Mouse (Mus musculus): Measurements from ENCODE around the gene Rfxap. TPM values are rescaled to one million over a fixed set of nuclear protein-coding genes. Genes with fewer than 3 reads are reported as not detected.

Gene Rfxap
- total and polyA plus RNA-seq, 3 experiments = 43.0 to 76.0 TPM; not detected in 1

GRCm38 (mm10) chr3:54791822-54792677 is 15.5 kb downstream of the Rfxap start:
- no peaks in the 10 kb centered on the region for H3K27me3 ChIP-seq (ENCODE audit: control insufficient read depth in 1 of 2, insufficient read depth in 2 of 2, low read length in 2 of 2)
- TF ChIP-seq MXI1 (IDR thresholded peaks at IDR 0.05; ENCODE audit: low read depth, low read length) (no peak), NRF1 (IDR thresholded peaks at IDR 0.05; ENCODE audit: insufficient read depth, low read depth, low read length, poor library complexity, severe bottlenecking) (no peak)

GRCm38 (mm10) chr3:54790601-54791000 is 17.0 kb downstream of the Rfxap start:
- TF ChIP-seq E2F4 (IDR thresholded peaks at IDR 0.05; ENCODE audit: borderline replicate concordance, low read depth, low read length) (no peak), MAZ (IDR thresholded peaks at IDR 0.05; ENCODE audit: low read depth, low read length) (no peak), BHLHE40 (IDR thresholded peaks at IDR 0.05; ENCODE audit: borderline replicate concordance, low read depth, low read length) (no peak), RCOR1 (IDR thresholded peaks at IDR 0.05; ENCODE audit: low read depth, low read length) (no peak), POLR2AphosphoS2 (IDR thresholded peaks at IDR 0.05; ENCODE audit: low read length) (no peak), SIN3A (IDR thresholded peaks at IDR 0.05; ENCODE audit: low read length) (no peak), JUND (IDR thresholded peaks at IDR 0.05; ENCODE audit: low read depth, low read length) (no peak), ELF1 (IDR thresholded peaks at IDR 0.05; ENCODE audit: low read depth, low read length) (no peak), UBTF (IDR thresholded peaks at IDR 0.05; ENCODE audit: borderline replicate concordance, insufficient read depth, low read depth, low read length) (no peak), POLR2AphosphoS5 (IDR thresholded peaks at IDR 0.05; ENCODE audit: borderline replicate concordance, low read depth, low read length) (no peak), TCF12 (IDR thresholded peaks at IDR 0.05; ENCODE audit: low read depth, low read length) (no peak), MAFK (IDR thresholded peaks at IDR 0.05; ENCODE audit: borderline replicate concordance, low read depth, low read length) (no peak), ZNF384 (IDR thresholded peaks at IDR 0.05; ENCODE audit: low read depth, low read length) (no peak)
- Histone ChIP-seq H3K79me2 (ENCODE audit: control insufficient read depth, insufficient read depth, low read length, poor library complexity) (no peaks in the 10 kb centered on the region), H3K9me3 (replicated peaks; ENCODE audit: insufficient read depth, low read length) (no peaks in the 10 kb centered on the region), H3K4me1 (ENCODE audit: control insufficient read depth in 1 of 2, insufficient read depth in 2 of 2, low read length in 2 of 2) (no peaks in the 10 kb centered on the region), H3K9ac (ENCODE audit: control insufficient read depth, low read depth, low read length, poor library complexity, severe bottlenecking) (no peak overlapping the region), H3K4me3 (ENCODE audit: control insufficient read depth in 1 of 2, insufficient read depth in 1 of 2, low read depth in 2 of 2, low read length in 2 of 2) (no peak overlapping the region), H3K27me3 (ENCODE audit: control insufficient read depth in 1 of 2, insufficient read depth in 2 of 2, low read length in 2 of 2) (no peaks in the 10 kb centered on the region), H3K27ac (ENCODE audit: control insufficient read depth, low read depth, low read length) (no peak overlapping the region), H3K36me3 (ENCODE audit: control insufficient read depth in 1 of 2, insufficient read depth in 2 of 2, low read length in 2 of 2) (no peaks in the 10 kb centered on the region)
- DNase-seq (ENCODE audit: low read depth, low spot score) = no peak

More at GRCm38 (mm10) chr3:54791822-54792677, 15.5 kb downstream of the Rfxap start:
- Histone ChIP-seq H3K79me2 (ENCODE audit: control insufficient read depth, insufficient read depth, low read length, poor library complexity) (no peaks in the 10 kb centered on the region), H3K27ac (ENCODE audit: control insufficient read depth, low read depth, low read length) (no peak overlapping the region), H3K9ac (ENCODE audit: control insufficient read depth, low read depth, low read length, poor library complexity, severe bottlenecking) (no peak overlapping the region), H3K4me3 (ENCODE audit: control insufficient read depth in 1 of 2, insufficient read depth in 1 of 2, low read depth in 2 of 2, low read length in 2 of 2) (no peak overlapping the region), H3K9me3 (replicated peaks; ENCODE audit: insufficient read depth, low read length) (no peaks in the 10 kb centered on the region), H3K4me1 (ENCODE audit: control insufficient read depth in 1 of 2, insufficient read depth in 2 of 2, low read length in 2 of 2) (no peaks in the 10 kb centered on the region), H3K36me3 (ENCODE audit: control insufficient read depth in 1 of 2, insufficient read depth in 2 of 2, low read length in 2 of 2) (no peaks in the 10 kb centered on the region)
- no peak for DNase-seq (ENCODE audit: low read depth, low spot score)
